Mouse (Mus musculus): ENCODE results near the gene Surf1. TPM values are rescaled to one million over a fixed set of nuclear protein-coding genes. Genes with fewer than 3 reads are reported as not detected.
"Not testable (repeated sequence)": the region's sequence is repeated elsewhere in the genome, so short reads cannot be mapped to it uniquely, and the experiment has no call there.

Gene Surf1
- polyA plus RNA-seq, 1 experiment: 103 TPM

DNA sequence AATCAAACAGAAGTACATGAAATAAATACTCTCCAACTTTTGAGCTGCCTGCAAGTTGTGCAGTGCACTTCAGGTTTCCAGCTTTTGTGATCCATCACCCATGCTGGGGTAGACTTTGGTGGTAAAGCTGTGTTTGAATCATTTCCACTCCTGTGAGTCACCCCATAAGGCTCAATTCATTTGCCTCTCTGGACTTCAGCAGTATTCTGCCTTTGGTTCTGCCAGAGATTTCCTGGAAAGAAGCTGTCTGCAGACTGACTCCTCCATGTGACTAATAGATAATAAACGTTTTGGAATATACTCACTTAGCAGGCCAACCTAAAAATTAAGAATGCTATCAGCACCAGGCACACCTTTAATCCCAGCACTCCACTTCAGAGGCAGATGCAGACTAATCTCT lies 15.6 kb downstream of the Surf1 start:
- DNase-seq (ENCODE audit: low spot score): no peak

DNA sequence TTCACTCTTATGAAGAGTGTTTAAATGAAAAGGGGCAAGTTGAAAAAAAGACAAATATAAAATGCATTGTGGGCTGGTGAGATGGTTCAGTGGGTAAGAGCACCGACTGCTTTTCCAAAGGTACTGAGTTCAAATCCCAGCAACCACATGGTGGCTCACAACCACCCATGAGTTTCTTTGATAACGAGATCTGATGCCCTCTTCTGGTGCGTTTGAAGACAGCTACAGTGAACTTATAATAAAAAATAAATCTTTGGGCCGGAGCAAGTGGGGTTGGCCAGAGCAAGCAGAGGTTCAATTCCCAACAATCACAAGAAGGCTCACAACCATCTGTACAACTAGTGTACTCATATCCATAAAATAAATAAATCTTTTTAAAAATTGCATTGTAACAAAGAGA lies 20.4 kb downstream of the Surf1 start:
- no peak for DNase-seq (ENCODE audit: low spot score)

GRCm38 (mm10) chr2:26886170-26886569 lies 30.2 kb downstream of the Surf1 start:
- DNase-seq (ENCODE audit: low spot score): not testable (repeated sequence)

GRCm38 (mm10) chr2:26885541-26885940 lies 30.8 kb downstream of the Surf1 start:
- DNase-seq (ENCODE audit: low spot score): not testable (repeated sequence)

DNA sequence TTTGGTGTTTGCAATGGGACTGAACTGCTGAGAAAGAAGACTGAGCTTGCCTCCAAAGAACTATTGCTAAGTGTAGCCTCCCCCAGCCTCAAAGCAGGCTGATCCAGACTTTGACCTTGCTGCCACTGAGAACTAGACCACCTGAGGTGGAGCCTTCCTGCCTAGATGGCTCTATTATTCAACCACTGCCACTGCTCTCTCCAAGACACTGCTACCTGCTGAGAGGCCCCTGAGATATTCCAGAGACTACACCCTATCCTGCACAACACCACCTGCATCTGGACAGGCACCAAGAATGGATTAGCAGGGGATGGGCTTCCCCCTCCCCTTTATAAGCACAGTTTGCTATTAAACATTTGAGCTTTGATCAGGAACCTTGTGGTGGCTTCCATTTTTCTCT lies 37.8 kb downstream of the Surf1 start:
- no peak for DNase-seq (ENCODE audit: low spot score)

DNA sequence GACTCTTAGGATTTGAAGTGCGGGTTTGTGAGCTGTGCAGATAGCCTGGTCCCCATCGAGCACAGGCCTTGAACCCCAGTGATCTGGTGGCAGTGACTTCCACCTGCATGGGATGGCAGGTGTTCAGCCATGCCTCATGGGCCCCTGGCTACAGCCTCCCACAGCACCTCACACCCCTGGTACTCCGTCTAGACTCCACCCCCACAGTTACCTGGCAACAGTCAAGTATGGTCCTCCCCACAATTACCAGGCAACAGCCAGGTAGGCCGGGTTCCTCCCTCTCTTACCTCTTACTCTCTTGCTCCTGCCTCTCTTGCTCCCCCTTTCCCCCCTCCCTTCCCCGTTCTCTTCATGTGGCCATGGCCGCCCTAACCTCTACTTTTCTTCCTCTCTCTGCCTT lies 45.7 kb downstream of the Surf1 start:
- no peak for DNase-seq (ENCODE audit: low spot score)

DNA sequence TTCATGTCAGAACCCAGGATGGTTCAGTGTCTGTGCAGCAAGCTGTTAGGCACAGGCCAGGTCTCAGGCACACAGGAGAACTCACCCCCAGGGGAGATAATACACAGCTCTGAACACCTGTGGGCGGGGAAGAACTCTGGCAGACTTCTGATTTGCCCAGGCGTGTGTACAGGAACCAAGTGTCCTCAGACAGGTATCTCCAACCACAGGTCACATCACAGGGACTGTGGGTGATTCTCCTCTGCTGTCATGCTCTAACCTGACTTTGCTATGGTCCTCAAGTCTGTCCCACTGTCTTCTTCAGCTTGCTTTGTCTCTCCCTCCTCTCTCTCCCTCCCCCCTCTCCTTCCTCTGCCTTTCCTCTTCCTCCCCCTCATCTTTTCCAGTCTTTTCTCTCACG lies 51.5 kb downstream of the Surf1 start, which contains the start of gene Abo:
Gene Abo, minus strand, starts transcription at position 101 of the 400 bp plus-strand sequence.
- no peak for DNase-seq (ENCODE audit: low spot score)

Other genes starting within 250 kb of the Surf1 start
- not detected in 2 replicates for gene Lcn4, start 245.2 kb downstream of the Surf1 start, polyA plus RNA-seq (2012; rRNA removed)
- not detected in 2 replicates for gene Abo, start 51.6 kb downstream of the Surf1 start, polyA plus RNA-seq (2012; rRNA removed)
- gene Surf6, start 13.7 kb downstream of the Surf1 start, polyA plus RNA-seq (2012; rRNA removed): 15.7 and 16.3 TPM in 2 replicates
- gene Med22, start 5.9 kb downstream of the Surf1 start, polyA plus RNA-seq (2012; rRNA removed): 28.6 and 32.5 TPM in 2 replicates
- 1,359 and 1,515 TPM in 2 replicates for gene Rpl7a, start 5.8 kb downstream of the Surf1 start, polyA plus RNA-seq (2012; rRNA removed)
- gene Surf2, start 163 bp downstream of the Surf1 start, polyA plus RNA-seq (2012; rRNA removed): 43.1 and 48.2 TPM in 2 replicates
- 131 and 132 TPM in 2 replicates for gene Surf4, start 17.4 kb upstream of the Surf1 start, polyA plus RNA-seq (2012; rRNA removed)
- gene Stkld1, start 17.5 kb upstream of the Surf1 start, polyA plus RNA-seq (2012; rRNA removed): 0.24 and 0.28 TPM in 2 replicates
- gene Rexo4, start 47.9 kb upstream of the Surf1 start, polyA plus RNA-seq (2012; rRNA removed): 33.6 TPM in 2 replicates
- 0.08 and 0.13 TPM in 2 replicates for gene Adamts13, start 56.9 kb upstream of the Surf1 start, polyA plus RNA-seq (2012; rRNA removed)
- gene Cacfd1, start 93.4 kb upstream of the Surf1 start, polyA plus RNA-seq (2012; rRNA removed): 48.0 and 48.9 TPM in 2 replicates
- 2.2 and 2.8 TPM in 2 replicates for gene Slc2a6, start 111.5 kb upstream of the Surf1 start, polyA plus RNA-seq (2012; rRNA removed)
- not detected in 2 replicates for gene Mymk, start 155.6 kb upstream of the Surf1 start, polyA plus RNA-seq (2012; rRNA removed)
- gene Adamtsl2, start 162.8 kb upstream of the Surf1 start, polyA plus RNA-seq (2012; rRNA removed): 3.1 and 5.1 TPM in 2 replicates
- 0.09 and 0.11 TPM in 2 replicates for gene Fam163b, start 226.0 kb upstream of the Surf1 start, polyA plus RNA-seq (2012; rRNA removed)
- 0.38 and 0.44 TPM in 2 replicates for gene Dbh, start 248.7 kb upstream of the Surf1 start, polyA plus RNA-seq (2012; rRNA removed)